Mouse (Mus musculus): ENCODE results near the gene Fscn2.

DNA sequence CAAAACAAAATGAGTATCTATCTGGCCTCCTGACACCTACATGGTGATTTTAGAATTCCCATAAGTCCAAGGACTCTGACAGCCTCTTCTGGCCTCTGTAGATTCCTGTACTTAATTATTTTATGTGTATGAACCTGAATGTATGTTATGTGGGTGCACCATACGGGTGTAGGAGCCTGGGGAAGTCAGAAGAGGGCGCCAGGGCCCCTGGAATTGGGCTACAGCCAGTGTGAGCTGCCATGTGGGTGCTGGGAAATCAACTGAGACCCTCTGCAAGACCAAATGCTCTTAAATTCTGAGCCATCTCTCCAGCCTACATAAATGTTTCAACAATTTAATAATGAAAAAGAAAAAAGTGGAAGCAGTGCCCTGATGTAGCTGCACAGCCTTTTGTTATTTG is 23.9 kb upstream of the Fscn2 start:
- TF ChIP-seq CTCF (IDR thresholded peaks at IDR 0.05; ENCODE audit: extremely low read depth, insufficient read length, insufficient replicate concordance, low read depth, low read length) (no peak), POLR2A (IDR thresholded peaks at IDR 0.05; ENCODE audit: low read depth, low read length) (no peak)

All from small intestine, adult 2 months (tissue).